Mouse (Mus musculus): ENCODE data around the gene Mycl. TPM values are rescaled to one million over a fixed set of nuclear protein-coding genes. Genes with fewer than 3 reads are reported as not detected.

Mycl gene
- polyA plus RNA-seq, 1 experiment from 2014 or later: 1.3 TPM

- WGBS: 75% methylated on average over 4 of the region's 4 CpGs
- H3K4me2 ChIP-seq (ENCODE audit: low read depth, low read length): no peak overlapping the region
- no peaks in the 10 kb centered on the region for H3K4me1 ChIP-seq (ENCODE audit: control insufficient read depth, insufficient read depth, low read length)
- no peak overlapping the region for H3K4me3 ChIP-seq (ENCODE audit: low read length)
- H3K36me3 ChIP-seq (ENCODE audit: control insufficient read depth, insufficient read depth): no peaks in the 10 kb centered on the region
- no peaks in the 10 kb centered on the region for H3K9me3 ChIP-seq (replicated peaks; ENCODE audit: control insufficient read depth, low read length)
- ATAC-seq (replicated peaks; ENCODE audit: extremely low read depth, insufficient read depth, low FRiP score): no peak
- no peak overlapping the region for H3K27ac ChIP-seq (ENCODE audit: low read length)
- no peaks in the 10 kb centered on the region; the same call in 1 of the 2 replicates for H3K27me3 ChIP-seq (ENCODE audit: control insufficient read depth, insufficient read depth, low read length)
- no peak overlapping the region for H3K9ac ChIP-seq (ENCODE audit: low read length)
Observed at GRCm38 (mm10) chr4:122976885-122977284, 18.6 kb upstream of the Mycl start.

DNA sequence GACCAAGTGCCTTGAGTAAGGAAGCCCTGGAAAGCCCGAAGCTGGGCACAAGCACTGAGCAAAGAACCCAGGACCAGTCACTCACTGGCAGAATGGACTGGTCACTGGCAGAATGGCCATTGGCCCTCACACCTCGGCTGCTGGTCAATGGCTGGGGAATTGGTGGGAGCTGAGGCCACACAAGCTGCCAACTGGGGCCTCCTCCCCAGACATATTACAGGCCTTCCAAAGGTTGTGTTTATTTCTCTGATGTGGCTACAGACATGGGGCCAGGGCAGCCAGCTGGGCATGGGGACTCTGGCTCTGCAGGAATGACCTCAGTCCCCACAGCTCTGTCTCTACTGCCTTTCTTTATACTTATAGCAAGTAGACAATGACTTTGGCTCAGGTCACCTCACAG is 16.6 kb upstream of the Mycl start:
- Histone ChIP-seq H3K4me3 (ENCODE audit: low read length) (no peak overlapping the region), H3K27ac (ENCODE audit: low read length) (no peak overlapping the region), H3K27me3 (ENCODE audit: control insufficient read depth, insufficient read depth, low read length) (peaks cover 11% of the 10 kb centered on the region), H3K36me3 (ENCODE audit: control insufficient read depth, insufficient read depth) (no peaks in the 10 kb centered on the region), H3K9me3 (replicated peaks; ENCODE audit: control insufficient read depth, low read length) (no peaks in the 10 kb centered on the region), H3K4me1 (ENCODE audit: control insufficient read depth, insufficient read depth, low read length) (no peaks in the 10 kb centered on the region), H3K4me2 (ENCODE audit: low read depth, low read length) (no peak overlapping the region), H3K9ac (ENCODE audit: low read length) (no peak overlapping the region)
- 74% methylated on average over 2 of the region's 2 CpGs for WGBS
- no peak for ATAC-seq (replicated peaks; ENCODE audit: extremely low read depth, insufficient read depth, low FRiP score)

- H3K4me3 ChIP-seq (ENCODE audit: low read length): no peak overlapping the region
- 62% methylated on average over 3 of the region's 3 CpGs for WGBS
- no peak overlapping the region for H3K9ac ChIP-seq (ENCODE audit: low read length)
- H3K36me3 ChIP-seq (ENCODE audit: control insufficient read depth, insufficient read depth): no peaks in the 10 kb centered on the region
- peaks cover 19% of the 10 kb centered on the region for H3K27me3 ChIP-seq (ENCODE audit: control insufficient read depth, insufficient read depth, low read length)
- no peak overlapping the region for H3K4me2 ChIP-seq (ENCODE audit: low read depth, low read length)
- ATAC-seq (replicated peaks; ENCODE audit: extremely low read depth, insufficient read depth, low FRiP score): no peak
- no peak overlapping the region for H3K27ac ChIP-seq (ENCODE audit: low read length)
- H3K4me1 ChIP-seq (ENCODE audit: control insufficient read depth, insufficient read depth, low read length): no peaks in the 10 kb centered on the region
- H3K9me3 ChIP-seq (replicated peaks; ENCODE audit: control insufficient read depth, low read length): no peaks in the 10 kb centered on the region
Observed at GRCm38 (mm10) chr4:122979826-122980225, 15.6 kb upstream of the Mycl start.

DNA sequence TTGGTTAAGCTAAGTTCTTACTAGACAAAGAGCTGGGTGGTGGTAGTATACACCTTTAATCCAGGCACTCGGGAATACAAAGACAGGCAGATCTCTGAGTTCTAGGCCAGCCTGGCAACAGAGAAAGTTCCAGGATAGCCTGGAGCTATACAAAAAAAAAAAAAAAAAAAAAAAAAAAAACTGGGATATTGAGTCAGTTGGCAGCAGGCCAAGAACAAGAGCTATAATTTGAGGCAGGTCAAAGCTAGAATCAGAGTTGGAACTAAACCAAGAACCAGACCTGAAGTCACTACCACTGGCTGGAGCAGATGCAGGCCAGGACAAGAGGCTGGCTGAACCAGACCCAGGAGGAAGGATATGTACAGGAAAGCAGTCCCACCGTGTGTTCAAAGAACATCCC is 14.8 kb upstream of the Mycl start:
- Histone ChIP-seq H3K27me3 (ENCODE audit: control insufficient read depth, insufficient read depth, low read length) (peaks cover 19% of the 10 kb centered on the region), H3K4me2 (ENCODE audit: low read depth, low read length) (no peak overlapping the region), H3K4me1 (ENCODE audit: control insufficient read depth, insufficient read depth, low read length) (no peaks in the 10 kb centered on the region), H3K9me3 (replicated peaks; ENCODE audit: control insufficient read depth, low read length) (no peaks in the 10 kb centered on the region), H3K9ac (ENCODE audit: low read length) (no peak overlapping the region), H3K27ac (ENCODE audit: low read length) (no peak overlapping the region), H3K4me3 (ENCODE audit: low read length) (no peak overlapping the region), H3K36me3 (ENCODE audit: control insufficient read depth, insufficient read depth) (no peaks in the 10 kb centered on the region)
- ATAC-seq (replicated peaks; ENCODE audit: extremely low read depth, insufficient read depth, low FRiP score): no peak
- WGBS: 68% methylated on average over 2 of the region's 2 CpGs

- H3K27ac ChIP-seq (ENCODE audit: low read length): no peak overlapping the region
- H3K36me3 ChIP-seq (ENCODE audit: control insufficient read depth, insufficient read depth): no peaks in the 10 kb centered on the region
- no peaks in the 10 kb centered on the region for H3K4me1 ChIP-seq (ENCODE audit: control insufficient read depth, insufficient read depth, low read length)
- ATAC-seq (replicated peaks; ENCODE audit: extremely low read depth, insufficient read depth, low FRiP score): no peak
- H3K9ac ChIP-seq (ENCODE audit: low read length): no peak overlapping the region
- no peak overlapping the region for H3K4me2 ChIP-seq (ENCODE audit: low read depth, low read length)
- peaks cover 19% of the 10 kb centered on the region for H3K27me3 ChIP-seq (ENCODE audit: control insufficient read depth, insufficient read depth, low read length)
- WGBS: 59% methylated on average over 7 of the region's 7 CpGs
- H3K4me3 ChIP-seq (ENCODE audit: low read length): no peak overlapping the region
- H3K9me3 ChIP-seq (replicated peaks; ENCODE audit: control insufficient read depth, low read length): no peaks in the 10 kb centered on the region
Observed at GRCm38 (mm10) chr4:122981238-122981637, 14.2 kb upstream of the Mycl start.

DNA sequence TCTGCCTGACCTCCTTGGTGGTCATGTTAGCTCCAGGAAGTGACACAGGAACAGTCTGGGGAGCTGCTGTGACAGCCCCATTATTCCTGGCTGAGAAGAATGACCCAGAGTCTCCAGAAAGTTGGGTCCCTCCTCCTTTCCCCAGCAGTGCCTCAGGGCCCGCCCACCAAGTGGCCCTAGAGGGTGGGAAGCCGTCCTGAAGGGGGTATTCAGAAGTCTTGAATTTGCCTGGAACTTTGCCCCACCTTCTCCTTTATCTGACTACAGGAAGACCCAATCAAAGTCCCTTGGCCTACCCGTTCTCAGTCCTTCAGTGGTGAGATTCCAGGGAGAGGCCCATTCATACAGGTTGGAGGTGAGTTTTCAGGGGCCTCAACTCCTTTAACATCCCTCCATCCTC is 13.5 kb upstream of the Mycl start:
- WGBS: 50% methylated on average over 3 of the region's 3 CpGs
- Histone ChIP-seq H3K27ac (ENCODE audit: low read length) (no peak overlapping the region), H3K9ac (ENCODE audit: low read length) (no peak overlapping the region), H3K27me3 (ENCODE audit: control insufficient read depth, insufficient read depth, low read length) (peaks cover 19% of the 10 kb centered on the region), H3K9me3 (replicated peaks; ENCODE audit: control insufficient read depth, low read length) (no peaks in the 10 kb centered on the region), H3K4me3 (ENCODE audit: low read length) (no peak overlapping the region), H3K4me1 (ENCODE audit: control insufficient read depth, insufficient read depth, low read length) (no peaks in the 10 kb centered on the region), H3K36me3 (ENCODE audit: control insufficient read depth, insufficient read depth) (no peaks in the 10 kb centered on the region), H3K4me2 (ENCODE audit: low read depth, low read length) (no peak overlapping the region)
- no peak for ATAC-seq (replicated peaks; ENCODE audit: extremely low read depth, insufficient read depth, low FRiP score)

DNA sequence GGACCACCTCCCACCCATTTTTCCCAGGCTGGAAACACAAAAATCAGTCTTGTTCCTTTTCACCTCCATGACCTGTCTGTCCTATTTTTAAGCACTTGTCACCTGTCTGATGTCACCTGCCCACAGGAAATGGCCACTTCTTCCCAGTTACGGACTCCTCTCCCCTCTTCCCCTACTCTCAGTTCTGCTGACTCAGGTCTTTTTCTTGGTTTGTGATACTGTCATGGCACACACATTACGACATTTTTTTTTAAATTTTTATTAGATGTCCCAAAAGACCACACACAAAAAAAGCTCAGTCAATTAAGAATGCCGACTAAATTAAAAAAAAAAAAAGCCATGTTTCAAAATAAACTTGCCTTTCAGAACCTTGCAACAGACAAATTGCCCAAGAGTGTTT is 12.9 kb upstream of the Mycl start:
- no peaks in the 10 kb centered on the region for H3K4me1 ChIP-seq (ENCODE audit: control insufficient read depth, insufficient read depth, low read length)
- H3K4me3 ChIP-seq (ENCODE audit: low read length): no peak overlapping the region
- no peak overlapping the region for H3K27ac ChIP-seq (ENCODE audit: low read length)
- no peak overlapping the region for H3K9ac ChIP-seq (ENCODE audit: low read length)
- no peak for ATAC-seq (replicated peaks; ENCODE audit: extremely low read depth, insufficient read depth, low FRiP score)
- no peak overlapping the region for H3K4me2 ChIP-seq (ENCODE audit: low read depth, low read length)
- no peaks in the 10 kb centered on the region for H3K9me3 ChIP-seq (replicated peaks; ENCODE audit: control insufficient read depth, low read length)
- H3K36me3 ChIP-seq (ENCODE audit: control insufficient read depth, insufficient read depth): no peaks in the 10 kb centered on the region
- peaks cover 19% of the 10 kb centered on the region for H3K27me3 ChIP-seq (ENCODE audit: control insufficient read depth, insufficient read depth, low read length)
- WGBS: 71% methylated on average over 3 of the region's 3 CpGs

DNA sequence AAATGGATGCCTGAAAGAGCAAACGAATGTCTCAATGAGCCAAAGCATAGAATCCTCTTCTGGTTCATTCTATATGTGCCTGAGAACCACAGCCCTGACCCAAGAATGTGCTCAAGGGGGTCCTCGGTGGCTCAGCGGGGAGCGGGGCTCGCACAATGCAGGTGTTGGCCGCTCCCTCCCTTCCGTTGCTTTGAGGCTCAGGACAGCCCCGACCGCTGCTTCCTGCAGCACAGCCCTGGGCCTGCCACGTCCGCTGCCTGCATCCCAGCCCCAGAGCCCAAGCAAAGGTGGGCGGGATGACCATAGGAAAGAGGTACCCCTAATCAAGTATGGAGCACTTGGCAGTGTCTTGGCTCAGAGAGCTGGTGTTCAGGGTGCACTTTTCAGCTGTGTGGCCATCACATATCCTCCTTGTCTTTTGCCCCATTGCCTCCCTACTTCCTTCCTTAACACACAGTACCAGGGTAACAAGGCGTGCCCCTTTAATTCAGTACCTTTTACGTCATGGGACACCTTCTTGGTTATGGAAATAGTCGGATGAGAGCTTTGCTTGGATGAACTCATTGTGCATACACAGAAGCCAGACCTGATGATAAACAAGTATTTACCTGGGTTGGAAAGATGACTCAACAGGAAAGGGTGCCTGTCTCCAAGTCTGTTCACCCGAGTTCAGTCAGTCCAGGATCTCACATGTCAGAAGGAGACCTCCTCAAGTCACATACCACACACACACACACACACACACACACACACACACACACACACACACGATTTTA is 11.8 kb upstream of the Mycl start:
- H3K4me2 ChIP-seq (ENCODE audit: low read depth, low read length): peak overlapping the region; percentile 15
- H3K4me1 ChIP-seq (ENCODE audit: control insufficient read depth, insufficient read depth, low read length): no peaks in the 10 kb centered on the region
- H3K4me3 ChIP-seq (ENCODE audit: low read length): peak overlapping the region; percentile 11; the same call in 1 of the 2 replicates
- WGBS: 23% methylated on average over 17 of the region's 17 CpGs
- H3K36me3 ChIP-seq (ENCODE audit: control insufficient read depth, insufficient read depth): no peaks in the 10 kb centered on the region
- H3K9me3 ChIP-seq (replicated peaks; ENCODE audit: control insufficient read depth, low read length): no peaks in the 10 kb centered on the region
- H3K27ac ChIP-seq (ENCODE audit: low read length): no peak overlapping the region
- ATAC-seq (replicated peaks; ENCODE audit: extremely low read depth, insufficient read depth, low FRiP score): no peak; the same call in 1 of the 2 replicates
- peaks cover 19% of the 10 kb centered on the region for H3K27me3 ChIP-seq (ENCODE audit: control insufficient read depth, insufficient read depth, low read length)
- no peak overlapping the region for H3K9ac ChIP-seq (ENCODE audit: low read length)

DNA sequence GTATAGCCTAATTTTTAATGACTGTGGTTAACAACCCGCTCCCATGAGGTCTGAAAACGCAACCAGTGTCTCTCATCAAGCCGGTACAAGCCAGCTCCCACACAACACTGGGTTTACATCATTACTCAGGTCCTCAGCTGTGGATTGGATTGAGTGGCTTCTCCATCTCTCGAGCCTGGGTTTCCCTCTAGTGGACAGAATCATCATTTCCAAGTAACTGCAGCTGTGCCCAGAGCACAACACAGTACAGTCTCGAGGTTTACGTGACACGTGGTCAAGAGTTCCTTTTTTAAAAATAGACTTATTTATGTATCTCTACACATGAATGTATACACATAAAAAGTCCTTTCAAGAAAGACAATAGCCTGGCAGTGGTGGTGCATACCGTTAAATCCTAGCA is 10.3 kb upstream of the Mycl start:
- H3K4me2 ChIP-seq (ENCODE audit: low read depth, low read length): no peak overlapping the region
- 26% methylated on average over 8 of the region's 8 CpGs for WGBS
- H3K27me3 ChIP-seq (ENCODE audit: control insufficient read depth, insufficient read depth, low read length): peaks cover 19% of the 10 kb centered on the region
- no peak overlapping the region for H3K4me3 ChIP-seq (ENCODE audit: low read length)
- H3K27ac ChIP-seq (ENCODE audit: low read length): no peak overlapping the region
- no peaks in the 10 kb centered on the region for H3K9me3 ChIP-seq (replicated peaks; ENCODE audit: control insufficient read depth, low read length)
- no peak overlapping the region for H3K9ac ChIP-seq (ENCODE audit: low read length)
- H3K36me3 ChIP-seq (ENCODE audit: control insufficient read depth, insufficient read depth): no peaks in the 10 kb centered on the region
- peak; percentile 68 for ATAC-seq (replicated peaks; ENCODE audit: extremely low read depth, insufficient read depth, low FRiP score)
- no peaks in the 10 kb centered on the region for H3K4me1 ChIP-seq (ENCODE audit: control insufficient read depth, insufficient read depth, low read length)
